Mouse (Mus musculus): Measurements from ENCODE around the gene BC005537. TPM values are rescaled to one million over a fixed set of nuclear protein-coding genes. Genes with fewer than 3 reads are reported as not detected.

BC005537 gene
- polyA plus RNA-seq, 1 experiment from 2014 or later = 11.1 TPM

DNA sequence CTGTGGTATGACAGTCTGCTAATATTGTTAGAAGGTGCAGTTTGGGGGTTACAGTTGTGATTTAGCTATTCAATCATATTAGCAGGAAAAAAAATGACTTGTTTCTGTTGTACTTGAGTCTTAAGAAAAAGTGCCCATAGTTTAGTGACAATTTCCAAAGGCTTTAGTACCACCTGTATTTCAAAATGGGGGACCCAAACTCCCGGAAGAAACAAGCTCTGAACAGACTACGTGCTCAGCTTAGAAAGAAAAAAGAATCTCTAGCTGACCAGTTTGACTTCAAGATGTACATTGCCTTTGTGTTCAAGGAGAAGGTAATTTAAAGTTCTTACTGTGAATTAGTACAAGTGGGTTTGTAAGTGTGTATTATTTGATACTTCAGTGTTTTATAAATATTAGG is 1.7 kb downstream of the BC005537 start:
- Histone ChIP-seq H3K4me2 (replicated peaks; ENCODE audit: low read depth) (peak overlapping the region; percentile 88), H3K4me3 (ENCODE audit: low read depth, low read length) (peak overlapping the region; percentile 97), H3K4me1 (replicated peaks; ENCODE audit: control insufficient read depth, insufficient read depth) (no peaks in the 10 kb centered on the region), H3K27ac (replicated peaks) (no peak overlapping the region), H3K9ac (ENCODE audit: low read length) (peak overlapping the region; percentile 13; the same call in 1 of the 2 replicates), H3K27me3 (ENCODE audit: control insufficient read depth, insufficient read depth, low read length) (no peaks in the 10 kb centered on the region), H3K9me3 (ENCODE audit: control insufficient read depth, low read length) (no peaks in the 10 kb centered on the region), H3K36me3 (ENCODE audit: control insufficient read depth, insufficient read depth, low read length) (peaks cover 4% of the 10 kb centered on the region; the same call in 1 of the 2 replicates)
- no peak for TF ChIP-seq EP300 (optimal IDR thresholded peaks at IDR 0.05)
- ATAC-seq (ENCODE audit: low FRiP score, low TSS enrichment) (no peak), DNase-seq (ENCODE audit: low spot score) (no peak)
- 4% methylated on average over 2 of the region's 2 CpGs for WGBS

DNA sequence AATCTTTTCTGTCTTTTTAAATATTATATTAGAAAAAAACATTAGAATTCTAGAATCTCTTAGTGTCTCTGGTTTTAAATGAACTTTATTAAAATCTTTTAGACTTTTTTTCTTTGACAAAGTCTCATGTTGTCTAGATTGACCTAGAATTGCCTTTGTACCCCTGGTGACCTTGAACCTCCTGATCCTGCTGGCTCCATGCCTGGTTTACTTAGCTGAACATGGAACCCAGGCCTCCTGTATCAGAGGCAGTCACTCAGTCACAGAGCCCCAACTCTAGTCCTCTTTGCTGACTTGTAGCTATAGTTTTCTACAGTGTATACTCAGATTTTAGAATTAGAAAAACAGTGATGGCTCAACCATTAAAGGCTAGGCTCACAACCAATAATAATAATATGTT is 4.6 kb downstream of the BC005537 start:
- H3K4me3 ChIP-seq (ENCODE audit: low read depth, low read length) = no peak overlapping the region
- no peak overlapping the region for H3K9ac ChIP-seq (ENCODE audit: low read length)
- no peaks in the 10 kb centered on the region for H3K4me1 ChIP-seq (replicated peaks; ENCODE audit: control insufficient read depth, insufficient read depth)
- H3K36me3 ChIP-seq (ENCODE audit: control insufficient read depth, insufficient read depth, low read length) = peaks cover 13% of the 10 kb centered on the region
- no peak overlapping the region for H3K27ac ChIP-seq (replicated peaks)
- no peaks in the 10 kb centered on the region for H3K27me3 ChIP-seq (ENCODE audit: control insufficient read depth, insufficient read depth, low read length)
- DNase-seq (ENCODE audit: low spot score) = no peak
- TF ChIP-seq EP300 (optimal IDR thresholded peaks at IDR 0.05) (no peak), CTCF (IDR thresholded peaks at IDR 0.05; ENCODE audit: low read depth) (no peak)
- H3K9me3 ChIP-seq (ENCODE audit: control insufficient read depth, low read length) = no peaks in the 10 kb centered on the region
- no peak for ATAC-seq (ENCODE audit: low FRiP score, low TSS enrichment)
- H3K4me2 ChIP-seq (replicated peaks; ENCODE audit: low read depth) = no peak overlapping the region

DNA sequence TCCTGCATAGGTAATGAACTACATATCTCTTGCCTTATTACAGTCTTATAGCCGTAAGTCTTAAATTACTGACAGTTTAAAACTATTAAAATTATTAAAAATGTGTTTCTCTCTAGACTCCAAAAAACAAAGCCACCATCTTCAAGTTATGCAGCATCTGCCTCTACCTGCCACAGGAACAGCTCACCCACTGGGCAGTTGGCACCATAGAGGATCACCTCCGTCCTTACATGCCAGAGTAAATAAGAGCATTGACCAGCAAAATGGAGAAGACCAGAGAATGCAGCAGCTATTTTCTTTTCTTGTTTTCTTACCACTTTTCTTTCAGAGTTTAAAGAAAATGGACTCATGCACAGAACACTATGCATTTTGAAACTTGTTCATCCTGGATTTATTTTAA is 11.1 kb downstream of the BC005537 start:
- Histone ChIP-seq H3K27me3 (ENCODE audit: control insufficient read depth, insufficient read depth, low read length) (no peaks in the 10 kb centered on the region), H3K4me1 (replicated peaks; ENCODE audit: control insufficient read depth, insufficient read depth) (no peaks in the 10 kb centered on the region), H3K27ac (replicated peaks) (no peak overlapping the region), H3K9ac (ENCODE audit: low read length) (no peak overlapping the region), H3K9me3 (ENCODE audit: control insufficient read depth, low read length) (no peaks in the 10 kb centered on the region), H3K4me2 (replicated peaks; ENCODE audit: low read depth) (no peak overlapping the region), H3K4me3 (ENCODE audit: low read depth, low read length) (no peak overlapping the region), H3K36me3 (ENCODE audit: control insufficient read depth, insufficient read depth, low read length) (peaks cover 28% of the 10 kb centered on the region)
- TF ChIP-seq CTCF (IDR thresholded peaks at IDR 0.05; ENCODE audit: low read depth) = no peak
- no peak for TF ChIP-seq EP300 (optimal IDR thresholded peaks at IDR 0.05)
- ATAC-seq (ENCODE audit: low FRiP score, low TSS enrichment) (no peak), DNase-seq (ENCODE audit: low spot score) (no peak)
- WGBS = 87% methylated on average over 2 of the region's 2 CpGs

GRCm38 (mm10) chr13:24814616-24815015 is 13.2 kb downstream of the BC005537 start:
- WGBS = 88% methylated on average over 1 of the region's 1 CpGs
- peaks cover 24% of the 10 kb centered on the region for H3K36me3 ChIP-seq (ENCODE audit: control insufficient read depth, insufficient read depth, low read length)
- no peaks in the 10 kb centered on the region for H3K4me1 ChIP-seq (replicated peaks; ENCODE audit: control insufficient read depth, insufficient read depth)
- H3K9ac ChIP-seq (ENCODE audit: low read length) = no peak overlapping the region
- TF ChIP-seq EP300 (optimal IDR thresholded peaks at IDR 0.05) (no peak), CTCF (IDR thresholded peaks at IDR 0.05; ENCODE audit: low read depth) (no peak)
- H3K9me3 ChIP-seq (ENCODE audit: control insufficient read depth, low read length) = no peaks in the 10 kb centered on the region
- DNase-seq (ENCODE audit: low spot score) (no peak), ATAC-seq (ENCODE audit: low FRiP score, low TSS enrichment) (no peak)
- H3K27ac ChIP-seq (replicated peaks) = no peak overlapping the region
- H3K27me3 ChIP-seq (ENCODE audit: control insufficient read depth, insufficient read depth, low read length) = no peaks in the 10 kb centered on the region
- no peak overlapping the region for H3K4me3 ChIP-seq (ENCODE audit: low read depth, low read length)
- no peak overlapping the region for H3K4me2 ChIP-seq (replicated peaks; ENCODE audit: low read depth)

DNA sequence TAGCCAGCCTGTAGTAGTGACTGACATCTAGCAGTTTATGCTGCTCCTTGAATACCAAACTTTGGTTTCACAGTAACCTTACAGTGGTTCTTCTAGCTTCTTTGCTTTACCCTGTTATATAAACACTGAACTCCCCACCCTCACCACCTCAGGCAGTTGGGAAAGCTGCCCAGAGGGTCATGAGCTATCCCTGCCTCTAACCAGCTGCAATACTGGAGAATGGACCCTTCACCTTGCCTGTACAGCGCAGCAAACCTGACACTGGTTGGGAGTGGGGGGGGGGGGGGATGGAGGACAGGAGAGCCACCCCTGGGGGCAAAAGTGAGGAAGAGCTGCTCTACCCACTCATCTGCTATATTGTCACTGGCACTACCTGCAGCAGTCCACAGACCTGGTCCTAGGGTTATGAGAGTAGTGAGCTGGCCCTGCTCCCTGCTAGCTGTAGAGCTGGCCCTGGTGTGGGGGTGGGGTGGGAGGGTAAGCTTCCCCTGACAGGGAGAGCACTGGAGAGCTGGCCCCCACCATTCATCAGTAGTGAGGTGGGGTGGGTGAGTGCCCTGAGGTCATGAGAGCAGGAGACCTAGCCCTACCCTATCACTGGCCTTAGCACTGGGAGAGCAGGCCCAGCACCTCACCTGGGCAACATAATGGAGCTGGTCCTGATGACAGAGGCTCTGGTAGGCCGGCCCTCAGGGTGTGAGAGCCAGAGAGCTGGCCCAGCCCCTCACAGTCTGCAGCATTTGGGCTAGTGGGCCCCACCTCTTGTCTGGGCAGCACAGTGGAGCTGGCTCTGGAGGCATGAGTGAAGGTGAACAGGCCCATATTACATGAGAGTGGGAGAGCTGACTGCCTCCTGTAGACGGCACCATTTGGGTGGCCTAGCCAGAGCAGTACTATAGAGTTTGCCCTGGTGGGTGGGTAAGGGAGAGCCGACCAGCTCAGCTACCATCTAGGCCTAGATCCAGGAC is 15.0 kb downstream of the BC005537 start:
- Histone ChIP-seq H3K4me3 (ENCODE audit: low read depth, low read length) (no peak overlapping the region), H3K4me1 (replicated peaks; ENCODE audit: control insufficient read depth, insufficient read depth) (no peaks in the 10 kb centered on the region), H3K9ac (ENCODE audit: low read length) (no peak overlapping the region), H3K27ac (replicated peaks) (no peak overlapping the region), H3K4me2 (replicated peaks; ENCODE audit: low read depth) (no peak overlapping the region), H3K27me3 (ENCODE audit: control insufficient read depth, insufficient read depth, low read length) (no peaks in the 10 kb centered on the region), H3K9me3 (ENCODE audit: control insufficient read depth, low read length) (no peaks in the 10 kb centered on the region), H3K36me3 (ENCODE audit: control insufficient read depth, insufficient read depth, low read length) (peaks cover 19% of the 10 kb centered on the region)
- WGBS = 59% methylated on average over 4 of the region's 4 CpGs
- peak; percentile 30 for DNase-seq (ENCODE audit: low spot score)
- TF ChIP-seq CTCF (IDR thresholded peaks at IDR 0.05; ENCODE audit: low read depth) = no peak
- no peak for TF ChIP-seq EP300 (optimal IDR thresholded peaks at IDR 0.05)
- ATAC-seq (ENCODE audit: low FRiP score, low TSS enrichment) = peak; percentile 76

DNA sequence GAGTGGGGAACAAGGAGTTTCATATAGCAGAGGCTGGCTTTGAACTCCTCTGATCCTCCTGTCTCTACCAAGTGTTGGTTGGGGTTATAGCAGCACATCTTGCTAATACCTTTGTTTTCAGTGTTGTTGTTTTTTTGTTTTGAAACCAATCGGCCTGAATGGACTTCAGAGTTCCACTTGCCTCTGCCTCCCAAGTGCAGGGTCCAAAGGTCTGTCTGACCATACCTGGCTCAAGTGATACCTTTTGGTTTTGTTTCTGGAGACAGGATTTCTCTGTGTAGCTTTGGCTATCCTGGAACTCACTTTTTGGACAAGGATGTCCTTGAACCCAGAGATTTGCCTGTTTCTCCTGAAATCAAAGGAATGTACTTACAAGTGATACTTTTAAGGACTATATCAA is 18.5 kb downstream of the BC005537 start:
- Histone ChIP-seq H3K4me2 (replicated peaks; ENCODE audit: low read depth) (no peak overlapping the region), H3K4me3 (ENCODE audit: low read depth, low read length) (no peak overlapping the region), H3K9me3 (ENCODE audit: control insufficient read depth, low read length) (no peaks in the 10 kb centered on the region), H3K36me3 (ENCODE audit: control insufficient read depth, insufficient read depth, low read length) (peaks cover 3% of the 10 kb centered on the region; the same call in 1 of the 2 replicates), H3K4me1 (replicated peaks; ENCODE audit: control insufficient read depth, insufficient read depth) (no peaks in the 10 kb centered on the region), H3K27ac (replicated peaks) (no peak overlapping the region), H3K9ac (ENCODE audit: low read length) (no peak overlapping the region), H3K27me3 (ENCODE audit: control insufficient read depth, insufficient read depth, low read length) (no peaks in the 10 kb centered on the region)
- 86% methylated on average over 1 of the region's 1 CpGs for WGBS
- no peak for DNase-seq (ENCODE audit: low spot score)
- no peak for TF ChIP-seq CTCF (IDR thresholded peaks at IDR 0.05; ENCODE audit: low read depth)
- TF ChIP-seq EP300 (optimal IDR thresholded peaks at IDR 0.05) = no peak
- ATAC-seq (ENCODE audit: low FRiP score, low TSS enrichment) = no peak

All from stomach, postnatal 0 days (tissue).